Mouse (Mus musculus) erythroblast, embryonic 14.5 days (primary cell): Measurements from ENCODE around the gene Itga9.

Source experiments
- GATA1 ChIP-seq: IDR thresholded peaks from 2 replicates; pipeline ENCODE4 v1.6.1; 2012; ENCODE audit warnings: low read length, inconsistent platforms, mixed read lengths
- TAL1 ChIP-seq: IDR thresholded peaks from 3 replicates; pipeline ENCODE4 v1.6.1; 2012; ENCODE audit warnings: low read length, inconsistent platforms, mixed read lengths

DNA sequence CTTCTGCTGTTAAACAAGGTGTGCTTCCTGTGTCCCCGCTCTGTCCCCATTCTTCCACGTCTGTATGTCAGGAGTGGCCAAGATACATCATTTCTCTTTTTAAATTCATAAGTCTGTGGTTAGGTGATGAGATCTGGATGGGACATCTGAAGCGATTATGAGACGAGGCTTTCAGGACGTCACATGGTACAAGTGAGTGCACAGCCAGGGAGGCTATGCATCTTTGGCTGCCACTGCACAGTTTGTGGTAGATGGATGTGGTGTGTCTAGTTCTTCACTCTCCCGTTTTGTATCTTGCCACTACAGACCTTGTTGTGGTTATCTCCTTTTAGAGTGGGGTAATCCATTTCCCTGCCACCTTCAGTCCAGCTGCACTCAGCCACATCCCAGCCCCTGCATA is 20.5 kb upstream of the Itga9 start:
- TF ChIP-seq GATA1, result no peak
- TF ChIP-seq TAL1, result no peak
